ENCODE assay signal across 15 mouse cellular contexts in genomic region chr1:115686494-115686893, GRCm38 (mm10). TPM values are rescaled to one million over a fixed set of nuclear protein-coding genes. Genes with fewer than 3 reads are reported as not detected.
DNase-seq lines count a peak whose midpoint lies in the region; ATAC-seq and TF ChIP-seq lines count a peak whose summit lies in the region.
"Had no signal": no experiment of that assay in that cellular context is flagged by ENCODE, and none has a peak within 500 bp of the region (broad histone marks: within the 10 kb centered on the region; RNA-seq: fewer than 3 reads in every experiment).

No protein-coding gene starts in this region.

- peak; percentile 67 for ATAC-seq in midbrain, embryonic 16.5 days
- ATAC-seq: lung, postnatal 0 days had no signal

- H3K4me3 ChIP-seq in kidney, adult 2 months (ENCODE audit: insufficient read depth, low read depth, low read length), result no peak overlapping the region
- peak overlapping the region; percentile 35 for H3K4me3 ChIP-seq in midbrain, embryonic 16.5 days (ENCODE audit: low read depth, low read length)
- H3K4me3 ChIP-seq: erythroblast, embryonic 14.5 days had no signal

- H3K4me2 ChIP-seq in midbrain, embryonic 16.5 days (ENCODE audit: low read length), result peak overlapping the region; percentile 45

- H3K36me3 ChIP-seq in kidney, adult 2 months (ENCODE audit: control insufficient read depth, insufficient read depth, low read length), result no peaks in the 10 kb centered on the region
- no peaks in the 10 kb centered on the region for H3K36me3 ChIP-seq in midbrain, embryonic 16.5 days (ENCODE audit: control insufficient read depth, insufficient read depth, low read length)

- no peaks in the 10 kb centered on the region for H3K9me3 ChIP-seq in midbrain, embryonic 16.5 days (replicated peaks; ENCODE audit: control insufficient read depth, low read length, poor library complexity, severe bottlenecking)

- WGBS in kidney, adult 2 months, result 26% methylated on average over 2 of the region's 2 CpGs
- 19% methylated on average over 2 of the region's 2 CpGs for WGBS in midbrain, embryonic 16.5 days

- no peak for TF ChIP-seq POLR2A in kidney, adult 2 months (IDR thresholded peaks at IDR 0.05; ENCODE audit: low read depth, low read length)

- H3K27ac ChIP-seq in kidney, adult 2 months (ENCODE audit: insufficient read depth, low read depth, low read length), result no peak overlapping the region
- no peak overlapping the region for H3K27ac ChIP-seq in midbrain, embryonic 16.5 days (ENCODE audit: low read length)

- DNase-seq in embryo, embryonic 10 days (ENCODE audit: low spot score), result peak; percentile 4
- no peak for DNase-seq in embryo, embryonic 9.5 days (ENCODE audit: extremely low spot score)
- peak; percentile 7 for DNase-seq in kidney, adult 2 months
- DNase-seq in kidney, postnatal 10 days, result no peak
- DNase-seq in R1 (ENCODE audit: low read depth, low spot score), result peak; percentile 5
- DNase-seq in yolk sac, embryonic 10.5 days (ENCODE audit: low spot score), result no peak
- no peak for DNase-seq in heart, adult 8-10 months (ENCODE audit: low spot score)
- DNase-seq: gastrocnemius, postnatal 25 days; heart, postnatal 14 days; kidney, postnatal 14 days; layer of hippocampus, postnatal 36 days had no signal

- H3K4me1 ChIP-seq in kidney, adult 2 months (ENCODE audit: control insufficient read depth, insufficient read depth, low read length), result no peaks in the 10 kb centered on the region
- H3K4me1 ChIP-seq in midbrain, embryonic 16.5 days (ENCODE audit: control insufficient read depth, insufficient read depth, low read length), result no peaks in the 10 kb centered on the region; the same call in 1 of the 2 replicates

- H3K27me3 ChIP-seq in kidney, adult 2 months (replicated peaks; ENCODE audit: control insufficient read depth, insufficient read depth, low read length), result no peaks in the 10 kb centered on the region
- H3K27me3 ChIP-seq in midbrain, embryonic 16.5 days (ENCODE audit: control insufficient read depth, insufficient read depth, low read depth, low read length), result no peaks in the 10 kb centered on the region

- no peak for TF ChIP-seq CTCF in kidney, adult 2 months (conservative IDR thresholded peaks at IDR 0.05; ENCODE audit: insufficient read depth, insufficient read length, low read depth, low read length)

- H3K9ac ChIP-seq in midbrain, embryonic 16.5 days (ENCODE audit: low read depth, low read length), result no peak overlapping the region

RNA-seq across cellular contexts. Expression of gene Cntnap5a, which starts 1.9 kb away (rescaled TPM):
- 0.02 TPM in 1 of 2 replicates, not detected in the other for polyA plus RNA-seq in kidney, adult 2 months (2012; rRNA removed)
- 2.5 and 2.7 TPM in 2 replicates for polyA plus RNA-seq in midbrain, embryonic 16.5 days (2015; fragmentation: Nextera tagmentation; extraction: Ambion mirVana)
- total RNA-seq in heart, adult 8-10 months (2022), result not detected
- total RNA-seq: ES-E14; gastrocnemius, postnatal 25 days; heart, postnatal 14 days had no signal
- polyA plus RNA-seq: erythroblast, embryonic 14.5 days; lung, postnatal 0 days had no signal

Comparison
In these comparisons a context has a peak if more than half of its experiments do, and no peak if none do; other contexts are left out.
1. DNase-seq: peak in embryo, embryonic 10 days (single experiment), kidney, adult 2 months (single experiment) and R1 (single experiment); none in embryo, embryonic 9.5 days (single experiment), kidney, postnatal 10 days (single experiment), yolk sac, embryonic 10.5 days (single experiment) and heart, adult 8-10 months (single experiment).